Mouse (Mus musculus): Measurements from ENCODE around the gene Cdk5.

The Cdk5 gene

GRCm38 (mm10) chr5:24373807-24374206 lies 49.5 kb downstream of the Cdk5 start:
- DNase-seq: no peak

GRCm38 (mm10) chr5:24369767-24370166 lies 53.6 kb downstream of the Cdk5 start:
- no peak for DNase-seq
